ENCODE assay signal across 1 mouse cellular context in the genomic region with DNA sequence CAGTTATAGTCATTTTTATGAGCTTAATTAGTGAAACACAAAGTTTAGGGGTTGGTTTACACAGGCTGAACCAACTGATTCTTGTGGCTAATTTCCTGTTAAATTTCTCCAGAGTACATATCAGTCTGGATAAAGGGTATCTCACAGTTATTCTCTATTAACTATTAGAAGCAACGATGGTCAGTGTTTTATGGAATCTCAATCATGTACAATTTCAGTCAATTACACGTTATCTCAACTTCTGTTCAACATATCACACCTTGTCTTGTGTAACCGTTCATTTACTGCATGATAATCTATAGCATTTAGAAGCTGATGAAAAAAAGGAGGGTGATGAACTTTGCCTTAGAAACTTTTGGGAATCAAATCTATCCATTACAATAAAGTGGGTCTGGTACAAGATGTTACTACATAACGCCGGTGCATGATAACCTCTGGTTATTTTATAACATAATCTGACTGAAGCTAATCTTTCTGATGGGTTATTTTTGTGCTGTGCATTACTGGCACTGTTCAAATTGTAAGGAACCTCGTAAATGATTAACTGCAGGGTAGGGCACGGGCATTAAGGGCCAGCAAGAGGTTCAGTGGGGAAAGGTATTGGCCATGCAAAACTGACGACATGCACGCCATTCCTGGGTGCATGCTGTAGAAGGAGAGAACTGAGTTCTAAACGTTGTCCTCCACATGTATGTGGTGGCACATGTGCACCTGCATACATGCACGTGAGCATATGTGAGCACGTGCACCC.
TF ChIP-seq lines count a peak whose summit lies in the region.

No protein-coding gene starts in this region.

TF ChIP-seq in CH12.LX, 34 proteins besides CTCF, POLR2A, EP300 and RAD21 (continued from another document):
- TF ChIP-seq E2F4 (IDR thresholded peaks at IDR 0.05; ENCODE audit: insufficient replicate concordance, low read depth, low read length) (no peak), MAZ (IDR thresholded peaks at IDR 0.05; ENCODE audit: low read depth, low read length) (no peak), SIN3A (IDR thresholded peaks at IDR 0.05; ENCODE audit: low read length) (no peak)
